Mouse (Mus musculus) cerebellum, adult 18-20 months (tissue): ENCODE results near the gene Dapk2.

ENCODE experiments used
- DNase-seq, 2 experiments: peaks; one replicate each; pipeline ENCODE4 v3.0.0; 2021

Gene Dapk2

GRCm38 (mm10) chr9:66194003-66194402, 36.0 kb downstream of the Dapk2 start:
- DNase-seq, result no peak

DNA sequence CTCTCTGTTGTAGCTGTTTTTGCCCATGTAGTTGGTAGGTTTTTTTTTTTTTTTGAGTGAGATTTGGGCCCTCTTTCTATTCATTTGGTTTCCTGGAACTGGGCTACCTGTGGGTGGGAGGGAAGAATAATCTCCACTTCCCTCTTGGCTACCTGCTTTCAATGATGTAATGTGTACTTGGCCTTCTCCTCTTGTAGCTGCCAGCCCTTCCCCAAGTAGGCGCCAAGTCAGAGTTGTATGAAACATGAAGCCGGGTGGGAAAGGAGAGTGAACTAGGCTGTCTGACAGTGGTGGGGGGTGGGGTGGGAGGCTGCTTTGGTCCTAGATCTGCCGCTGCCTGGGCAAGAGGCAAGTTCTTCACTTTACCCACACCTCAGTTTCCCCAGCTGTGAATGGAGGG, 38.5 kb downstream of the Dapk2 start:
- no peak for DNase-seq

- DNase-seq, result peak; percentile 52
Observed at GRCm38 (mm10) chr9:66198533-66198932, 40.5 kb downstream of the Dapk2 start.

DNA sequence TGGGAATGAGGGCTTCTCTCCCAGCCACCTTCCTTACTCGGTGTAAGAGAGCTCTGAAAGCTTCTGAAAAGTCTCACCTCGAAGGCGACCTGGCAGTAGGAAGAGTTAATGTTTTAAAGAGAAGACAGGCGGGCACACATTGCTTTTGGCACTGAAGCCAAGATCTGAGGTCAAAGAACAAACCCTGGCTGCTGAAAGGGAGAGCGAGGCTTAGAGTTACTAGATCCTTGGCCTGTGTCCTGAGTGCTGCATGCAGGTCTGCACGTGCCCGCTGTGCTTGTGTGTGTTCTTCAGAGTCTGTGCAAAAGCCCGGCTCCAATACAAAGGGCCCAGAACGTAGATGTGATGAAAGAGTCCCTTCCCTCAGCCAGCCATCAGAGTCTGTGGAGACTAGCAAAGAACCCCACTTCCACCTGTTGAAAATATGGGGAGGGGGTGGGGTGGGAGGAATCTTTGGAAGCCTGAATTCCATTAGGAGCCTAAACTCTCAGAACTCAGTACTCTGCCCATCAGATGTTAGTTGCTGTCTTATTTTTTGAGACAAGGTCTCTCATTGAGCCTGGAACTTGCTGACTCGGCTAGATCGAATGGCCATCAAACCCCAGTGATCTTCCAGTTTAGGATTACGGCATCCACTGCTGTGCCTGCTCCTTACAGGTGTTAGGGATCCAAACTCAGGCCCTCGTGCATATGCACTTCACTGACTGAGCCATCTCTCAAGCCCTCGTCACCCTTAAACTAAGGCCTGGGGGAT, 41.8 kb downstream of the Dapk2 start:
- DNase-seq, result no peak

DNA sequence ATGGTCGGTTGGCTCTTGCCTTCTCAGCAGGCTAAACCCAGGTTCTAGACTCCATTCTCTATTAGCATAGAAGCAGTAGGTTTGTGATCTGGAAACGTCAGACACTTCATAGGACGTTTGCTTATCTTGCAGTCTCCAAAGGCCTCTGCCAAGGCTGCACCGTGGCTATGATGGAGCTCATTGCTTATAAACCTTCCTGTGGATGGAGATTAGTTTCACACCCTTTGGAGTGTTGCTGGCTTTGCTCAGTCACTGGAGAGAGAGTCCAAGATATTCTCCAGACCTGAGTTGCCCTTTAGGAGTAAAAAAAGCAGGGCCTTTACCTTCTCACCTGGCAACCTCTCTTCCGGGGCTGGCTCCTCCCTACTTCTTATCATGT, 42.4 kb downstream of the Dapk2 start:
- no peak for DNase-seq

GRCm38 (mm10) chr9:66201665-66202064, 43.6 kb downstream of the Dapk2 start:
- no peak for DNase-seq

DNA sequence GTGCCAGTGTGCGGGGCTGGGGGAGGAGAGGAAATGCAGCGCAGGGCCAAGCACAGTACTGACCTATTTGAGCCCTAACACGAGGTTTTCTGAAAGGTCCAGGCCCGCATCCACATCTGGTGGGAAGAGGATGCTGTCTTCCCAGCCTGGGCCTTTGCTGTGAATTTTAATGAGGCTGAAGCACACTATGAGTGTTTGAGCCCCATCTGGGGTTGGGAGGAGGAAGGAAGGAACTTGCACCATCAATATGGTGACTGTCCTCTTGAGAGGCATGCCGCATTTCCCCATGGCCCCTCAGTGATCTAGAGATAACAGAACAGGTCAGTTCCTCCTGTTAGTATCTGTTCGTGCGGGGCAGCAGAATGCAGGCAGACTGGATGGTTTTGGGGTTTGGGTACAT, 44.4 kb downstream of the Dapk2 start:
- no peak for DNase-seq

DNA sequence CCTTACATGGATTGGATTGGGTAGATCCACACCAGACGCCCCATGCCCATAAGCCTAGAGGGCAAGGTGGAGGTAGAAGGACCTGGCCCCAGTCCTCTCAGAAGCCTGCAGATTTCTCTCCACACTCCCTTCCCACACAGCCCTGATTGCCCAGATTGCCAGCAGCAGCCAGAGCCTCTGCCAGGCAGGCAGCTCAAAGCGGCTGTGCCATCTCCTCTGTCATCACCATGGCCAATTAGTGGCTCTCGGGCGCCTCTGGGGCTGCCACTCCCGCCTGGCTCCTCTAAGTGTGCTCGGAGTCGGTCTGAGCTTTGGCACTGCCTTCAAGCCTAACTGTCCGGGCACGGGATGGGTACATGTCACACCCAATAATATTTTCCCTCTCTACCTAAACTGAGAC, 47.7 kb downstream of the Dapk2 start:
- peak; percentile 37 to 42 for DNase-seq

- DNase-seq, result peak; percentile 77 to 83
Observed at GRCm38 (mm10) chr9:66206825-66207224, 48.8 kb downstream of the Dapk2 start.

DNA sequence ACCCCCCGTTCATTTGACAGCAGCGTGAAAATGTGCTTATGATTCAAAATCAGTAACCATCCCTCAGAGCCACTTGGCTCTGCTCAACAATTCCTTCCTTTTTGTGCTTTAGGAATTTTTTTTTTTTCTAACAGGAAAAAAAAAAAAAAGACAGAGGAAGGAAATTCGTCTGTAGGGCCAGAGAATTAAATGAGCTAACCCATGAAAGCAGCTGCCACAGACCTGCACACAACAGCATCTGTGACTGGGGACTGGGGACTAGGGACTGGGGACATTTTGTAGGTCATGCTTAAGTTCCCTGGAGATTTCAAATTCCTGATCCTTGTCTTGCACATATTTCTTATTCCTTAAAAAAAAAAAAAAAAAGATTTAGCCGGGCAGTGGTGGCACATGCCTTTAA, 53.4 kb downstream of the Dapk2 start:
- no peak for DNase-seq

GRCm38 (mm10) chr9:66212088-66212487, 54.1 kb downstream of the Dapk2 start:
- no peak for DNase-seq

DNA sequence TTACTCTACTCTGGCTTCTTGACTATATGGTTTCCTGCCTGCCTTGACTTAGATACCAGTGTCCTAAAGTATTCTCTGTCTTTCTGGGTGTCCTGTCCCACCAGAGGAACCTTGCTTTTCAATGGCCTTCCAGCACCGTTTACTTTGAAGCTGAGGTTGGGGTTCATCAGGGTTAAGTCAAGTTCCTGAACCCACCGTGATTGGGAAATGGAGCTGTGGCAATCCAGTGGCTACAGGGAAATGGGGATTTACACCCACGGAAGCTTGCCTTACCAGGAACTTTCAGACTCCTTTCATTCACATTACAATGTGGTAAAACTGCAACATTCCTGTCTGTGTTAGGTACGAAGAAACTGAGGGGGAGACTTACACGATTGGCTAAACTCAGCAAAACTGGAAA, 54.8 kb downstream of the Dapk2 start:
- DNase-seq, result no peak

- DNase-seq, result no peak
Observed at GRCm38 (mm10) chr9:66213386-66214032, 55.5 kb downstream of the Dapk2 start.

- no peak for DNase-seq
Observed at GRCm38 (mm10) chr9:66215551-66215950, 57.5 kb downstream of the Dapk2 start.

DNA sequence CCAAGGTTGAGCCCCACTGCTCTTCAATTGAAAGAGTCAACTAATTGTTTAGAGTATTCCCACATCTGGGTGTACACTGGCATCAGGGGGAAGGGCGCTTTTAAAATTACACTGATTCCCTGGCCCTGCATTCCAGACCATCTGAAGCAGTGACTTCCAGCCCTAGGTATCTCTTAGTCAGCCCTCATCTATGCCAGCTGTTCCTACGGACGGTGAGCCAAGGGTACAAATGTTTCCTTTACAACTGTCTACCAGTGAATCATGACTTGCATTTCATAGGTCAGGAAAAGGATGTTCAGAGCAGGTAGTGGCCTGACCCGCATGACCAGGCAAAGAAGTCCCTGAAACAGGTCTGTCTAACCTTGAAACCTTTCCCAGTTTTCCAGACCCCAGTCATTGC, 59.9 kb downstream of the Dapk2 start:
- no peak for DNase-seq

- peak; percentile 86 for DNase-seq
Observed at GRCm38 (mm10) chr9:66218917-66219725, 61.1 kb downstream of the Dapk2 start.

GRCm38 (mm10) chr9:66223872-66224271, 65.8 kb downstream of the Dapk2 start:
- no peak for DNase-seq

DNA sequence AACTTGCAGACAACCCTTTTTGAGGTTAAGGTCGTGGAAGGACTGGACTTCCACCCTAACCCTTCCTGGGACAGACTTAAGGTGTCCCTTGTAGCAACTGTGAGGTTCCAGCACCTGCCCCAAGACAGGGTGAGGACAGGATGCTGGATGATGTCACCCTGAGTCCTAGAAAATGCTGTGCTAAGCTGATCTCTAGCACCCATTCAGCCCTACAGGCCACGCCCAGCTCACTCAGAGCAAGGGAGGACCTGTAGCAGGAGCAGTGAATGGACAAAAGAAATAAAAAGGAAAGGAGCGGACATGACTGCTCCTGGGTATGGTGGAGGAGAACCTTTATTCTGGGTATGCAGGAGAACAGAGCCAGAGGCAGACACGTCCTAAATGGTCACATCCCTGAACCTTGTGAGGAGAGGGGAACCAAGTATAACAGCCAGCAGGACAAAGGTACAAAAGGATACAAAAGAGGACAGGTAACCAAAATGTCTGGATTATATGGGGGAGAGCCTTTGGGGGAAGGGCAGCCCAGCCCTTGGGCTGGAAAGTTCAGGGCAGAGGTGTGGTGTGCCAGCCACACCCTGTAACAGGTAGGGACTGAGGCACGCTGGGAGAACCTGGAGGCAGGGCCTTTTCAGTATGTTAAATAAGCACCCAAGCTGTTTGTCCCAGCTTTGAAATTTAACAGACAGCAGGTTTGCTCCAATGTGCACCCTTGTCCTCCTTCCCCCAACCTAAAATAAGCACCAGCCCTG, 67.9 kb downstream of the Dapk2 start:
- no peak for DNase-seq

GRCm38 (mm10) chr9:66228456-66229151, 70.6 kb downstream of the Dapk2 start:
- no peak for DNase-seq

DNA sequence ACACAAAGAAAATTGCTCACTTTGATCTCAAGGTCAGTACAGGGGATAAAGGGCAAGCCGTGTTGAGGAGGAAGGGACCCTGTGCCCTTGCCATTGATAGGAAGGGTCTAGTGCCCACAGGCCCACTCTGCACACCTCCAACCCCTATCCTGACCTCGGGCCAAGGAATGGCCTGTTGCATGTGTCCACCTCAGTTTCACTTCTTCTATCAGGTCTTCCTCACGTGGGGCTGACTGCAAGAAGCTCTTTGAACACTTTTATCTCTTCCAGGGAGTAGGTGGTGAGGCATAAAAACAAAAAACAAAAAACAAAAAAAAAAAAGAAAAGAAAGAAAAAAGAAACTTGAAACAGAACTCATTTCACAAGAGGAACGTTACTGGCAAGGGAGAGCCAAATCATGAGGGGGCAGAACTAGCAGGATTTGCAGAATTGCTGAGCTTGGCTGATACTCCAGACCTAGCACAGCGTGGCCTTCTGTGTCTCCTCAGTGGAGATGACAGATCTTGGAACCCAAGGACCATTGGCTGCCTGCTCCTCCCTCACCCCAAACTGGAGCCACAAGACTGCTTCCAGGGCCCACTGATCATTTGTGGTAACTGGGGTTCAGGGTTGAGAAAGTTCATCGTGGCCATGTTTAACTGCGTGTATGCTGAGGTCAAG, 73.9 kb downstream of the Dapk2 start:
- peak in 1 of 2 experiments; percentile 25 for DNase-seq

DNA sequence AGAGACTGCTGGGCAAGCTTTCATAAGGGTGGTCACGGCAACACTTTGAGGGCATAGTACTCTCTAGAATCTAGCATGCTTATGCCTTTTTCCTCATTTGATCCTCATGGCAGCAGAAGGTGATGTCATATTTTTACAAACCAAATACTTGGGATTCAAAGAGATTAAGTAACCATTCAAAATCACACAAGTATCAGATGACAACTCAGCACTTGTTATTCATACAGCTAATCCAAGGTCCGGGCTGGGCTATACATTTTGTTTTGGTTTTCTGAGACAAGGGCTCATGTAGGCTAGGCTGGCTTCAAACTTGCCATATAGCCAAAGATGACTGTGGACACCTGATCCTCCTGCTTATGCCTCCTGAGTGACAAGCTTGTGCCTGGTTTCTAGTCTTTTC, 78.6 kb downstream of the Dapk2 start:
- DNase-seq, result no peak

DNA sequence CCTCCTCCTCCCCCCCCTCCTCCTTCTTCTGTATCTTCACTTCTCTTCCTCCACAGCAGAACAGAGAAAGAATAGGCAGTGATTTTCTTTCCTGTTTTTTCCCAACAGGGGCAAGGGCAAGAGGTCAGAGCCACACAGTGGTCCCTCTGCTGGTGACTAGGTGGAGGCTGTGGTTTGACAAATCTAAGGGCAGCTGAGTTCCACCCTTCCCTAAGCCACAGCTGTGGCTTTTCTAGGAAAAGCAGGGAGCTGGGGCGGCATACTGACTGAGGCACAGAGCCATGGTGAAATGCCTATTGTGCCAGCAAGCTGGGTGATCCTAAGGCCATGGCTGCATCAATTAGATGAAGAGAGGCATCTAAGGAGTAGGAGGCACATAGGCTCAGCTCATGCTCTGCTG, 79.7 kb downstream of the Dapk2 start:
- DNase-seq, result no peak
